Mouse (Mus musculus) NIH3T3 (cell line): Measurements from ENCODE around the gene Gm20441.

ENCODE experiments used
- DNase-seq: peaks from one replicate; pipeline ENCODE4 v3.0.0-alpha.2; 2012; ENCODE audit warnings: low read depth

Gene Gm20441

GRCm38 (mm10) chr10:75780769-75781578 is at the start of gene Gm20441, which contains the start of gene Gstt3:
Gene Gm20441, minus strand, starts transcription at chr10:75780954.
Gene Gstt3, minus strand, starts transcription at chr10:75781414.
- peak; percentile 79 for DNase-seq

DNA sequence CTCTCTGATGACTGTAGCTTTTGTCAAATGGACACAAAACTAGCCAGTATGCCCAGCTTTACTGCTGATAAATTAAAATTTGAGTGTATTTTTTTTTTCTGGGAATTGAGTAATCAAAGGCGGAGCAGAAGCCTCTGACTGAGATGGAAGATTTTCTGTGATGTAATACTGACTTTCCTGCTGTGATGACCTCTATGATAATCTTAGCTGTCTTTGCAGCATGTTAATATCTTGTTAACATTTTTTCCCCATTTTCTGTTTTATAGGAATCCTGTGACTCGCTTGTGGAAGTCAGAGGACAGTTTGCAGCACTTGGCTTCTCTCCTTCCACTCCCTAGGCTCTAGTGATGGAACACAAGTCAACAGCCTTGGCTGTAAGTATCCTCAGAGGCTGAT is 49.5 kb upstream of the Gm20441 start:
- no peak for DNase-seq

GRCm38 (mm10) chr10:75829529-75830274 is 48.9 kb upstream of the Gm20441 start:
- no peak for DNase-seq

- DNase-seq = peak; percentile 90
Measured at GRCm38 (mm10) chr10:75828500-75828931, 47.8 kb upstream of the Gm20441 start.

GRCm38 (mm10) chr10:75827668-75828360 is 47.1 kb upstream of the Gm20441 start:
- peak; percentile 94 for DNase-seq

DNA sequence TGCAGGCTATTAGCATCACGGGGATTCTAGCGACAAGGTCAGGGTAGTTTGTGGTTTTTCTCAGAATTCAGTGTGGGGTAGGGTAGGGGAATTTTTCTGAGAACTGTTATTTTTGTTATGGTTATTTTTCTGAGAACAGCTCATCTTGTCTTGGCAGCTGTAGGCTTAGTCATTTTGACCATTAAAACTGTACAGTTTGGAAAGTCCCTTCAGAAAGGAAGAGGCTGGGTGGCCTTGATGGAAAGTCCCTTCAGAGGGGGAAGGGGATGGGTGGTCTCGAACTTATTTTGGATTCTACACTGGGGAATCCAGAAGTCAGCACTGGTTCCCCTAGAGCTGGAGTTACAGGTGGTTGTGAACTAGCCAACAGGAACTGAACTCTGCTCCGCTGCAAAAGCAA is 43.8 kb upstream of the Gm20441 start:
- no peak for DNase-seq

- no peak for DNase-seq
Measured at GRCm38 (mm10) chr10:75823782-75824181, 43.0 kb upstream of the Gm20441 start.

DNA sequence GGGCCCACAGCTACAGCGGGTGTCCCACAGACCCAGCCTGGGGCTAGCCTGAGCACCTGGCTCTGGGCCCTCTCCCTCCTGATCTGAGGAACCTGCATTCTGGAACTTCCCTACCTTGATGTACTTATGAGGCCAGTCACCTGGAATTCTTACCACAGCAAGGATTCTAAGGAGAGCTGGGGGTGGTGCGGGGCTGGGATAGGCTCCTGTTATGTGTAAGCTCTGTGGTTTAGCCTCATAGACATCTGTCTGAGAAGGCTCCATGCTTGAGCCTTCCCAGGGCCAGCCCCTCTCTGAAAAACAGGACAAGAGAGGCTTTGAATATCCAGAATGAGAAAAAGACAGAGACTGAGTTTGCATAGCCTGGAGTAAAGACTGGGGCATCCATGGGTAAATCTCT is 41.7 kb upstream of the Gm20441 start, which contains the start of gene Gstt4:
TSS of gene Gstt4 (minus strand) at position 101 of the 400 bp plus-strand sequence.
- no peak for DNase-seq

DNA sequence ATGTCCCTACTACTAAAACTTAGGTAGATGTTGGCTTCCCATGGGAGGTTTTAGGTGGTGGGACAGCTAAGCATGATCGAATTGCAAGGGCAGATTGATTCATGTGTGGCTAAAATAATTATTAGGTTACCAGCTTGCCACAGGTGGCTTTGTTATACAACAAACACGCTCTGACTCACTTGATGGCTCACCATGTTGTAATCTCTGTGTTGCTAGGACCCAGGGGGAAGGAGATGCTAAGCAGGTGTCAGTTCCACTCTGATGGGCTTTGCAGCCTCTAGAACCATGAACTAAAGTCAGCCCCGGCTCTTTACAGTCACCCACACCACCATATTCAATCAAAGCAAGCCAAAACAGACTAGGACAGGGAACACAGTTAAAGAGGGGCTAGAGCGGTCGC is 39.1 kb upstream of the Gm20441 start:
- DNase-seq = no peak

GRCm38 (mm10) chr10:75818641-75819040 is 37.9 kb upstream of the Gm20441 start:
- DNase-seq = no peak

DNA sequence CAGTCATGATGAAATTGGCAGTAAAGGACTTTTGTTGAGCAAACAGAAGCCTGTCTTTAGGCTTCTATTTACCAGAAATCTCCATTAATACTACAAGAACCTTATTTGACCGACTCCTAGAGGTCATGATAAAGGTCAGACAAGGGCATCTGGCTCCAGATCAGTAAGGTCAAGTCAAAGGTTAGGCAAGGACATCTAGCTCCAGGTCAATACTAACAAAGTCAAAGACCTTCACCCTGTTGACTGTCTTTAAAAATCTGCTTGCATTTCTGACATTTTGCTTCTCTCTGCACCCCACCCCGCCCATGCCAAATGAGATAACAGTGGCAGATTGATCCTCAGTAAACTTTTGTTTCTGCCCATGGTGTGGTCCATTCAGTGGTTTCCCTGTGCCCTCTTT is 23.5 kb upstream of the Gm20441 start:
- no peak for DNase-seq

- peak; percentile 71 for DNase-seq
Measured at GRCm38 (mm10) chr10:75798176-75798696, 17.5 kb upstream of the Gm20441 start, which contains the start of gene Gstt1. Gene Gstt1, minus strand, starts transcription at chr10:75798584.

DNA sequence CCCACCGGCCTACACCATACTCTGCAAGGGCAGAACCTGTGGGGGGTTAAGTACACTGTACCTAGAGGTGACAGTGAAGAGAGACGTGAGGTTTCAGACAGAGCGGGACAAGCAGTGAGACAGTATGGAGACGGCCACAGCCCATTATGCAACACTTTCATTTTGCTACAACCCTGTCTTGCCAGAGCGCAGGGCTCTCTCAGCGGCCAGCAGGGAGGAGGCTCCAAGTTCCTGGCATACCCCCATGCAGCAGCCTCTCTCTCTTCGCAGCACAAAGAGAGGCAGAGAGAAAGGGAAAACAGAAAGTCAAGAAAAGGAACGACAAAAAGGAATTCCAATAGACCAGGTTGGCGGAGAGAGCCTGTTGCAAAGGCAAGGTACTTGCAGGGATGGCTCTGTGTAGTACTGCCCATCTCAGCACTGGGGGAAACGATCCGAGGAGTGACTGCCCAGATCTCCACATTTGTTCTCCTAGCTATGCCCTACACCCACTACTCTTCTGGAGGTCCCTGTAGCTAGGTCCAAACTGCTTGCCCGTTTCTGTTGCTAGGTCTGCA is 16.9 kb upstream of the Gm20441 start:
- DNase-seq = peak; percentile 61

- DNase-seq = no peak
Measured at GRCm38 (mm10) chr10:75796731-75797516, 16.2 kb upstream of the Gm20441 start.

DNA sequence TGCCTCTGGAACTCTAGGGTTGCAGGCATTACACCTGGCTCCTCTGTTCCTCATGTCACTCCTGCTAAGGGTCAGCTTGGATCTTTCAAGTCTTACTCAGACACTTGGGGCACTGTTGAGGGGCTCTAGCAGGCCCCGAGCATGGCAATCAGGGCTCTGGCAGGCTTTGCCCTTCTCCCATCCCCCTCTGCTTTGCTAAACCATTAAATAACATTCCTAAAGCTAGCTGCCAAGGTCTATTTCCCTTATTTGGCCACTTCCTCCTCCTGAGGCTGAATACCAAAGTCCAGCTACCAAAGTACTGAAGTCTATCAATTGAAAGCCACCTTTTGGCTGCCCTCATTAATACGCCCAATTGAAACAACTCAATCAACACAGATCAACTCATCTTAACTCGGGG is 14.1 kb upstream of the Gm20441 start:
- peak; percentile 58 for DNase-seq

DNA sequence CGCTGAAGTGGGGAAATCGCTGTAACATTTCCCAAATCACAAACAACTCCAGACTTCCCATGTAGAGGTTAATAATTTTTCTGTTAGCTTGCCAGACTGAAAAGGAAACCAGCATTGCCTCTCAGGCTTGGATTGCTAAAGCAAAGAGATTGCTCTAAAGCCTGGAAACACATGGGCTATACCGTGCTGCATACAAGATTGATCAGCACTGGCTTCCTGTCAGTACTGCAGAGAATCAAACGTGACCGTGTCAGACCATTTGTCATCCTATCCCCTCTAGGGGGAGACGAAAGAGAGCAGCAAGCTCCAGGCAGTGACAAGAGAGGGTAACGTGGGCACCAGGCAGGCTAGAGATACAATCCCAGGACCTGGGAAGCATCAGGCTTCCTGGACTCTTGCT is 10.0 kb upstream of the Gm20441 start:
- DNase-seq = peak; percentile 24

- DNase-seq = no peak
Measured at GRCm38 (mm10) chr10:75789841-75790240, 9.1 kb upstream of the Gm20441 start.

- DNase-seq = no peak
Measured at GRCm38 (mm10) chr10:75789081-75789735, 8.5 kb upstream of the Gm20441 start.

GRCm38 (mm10) chr10:75788277-75788676 is 7.5 kb upstream of the Gm20441 start:
- DNase-seq = no peak

DNA sequence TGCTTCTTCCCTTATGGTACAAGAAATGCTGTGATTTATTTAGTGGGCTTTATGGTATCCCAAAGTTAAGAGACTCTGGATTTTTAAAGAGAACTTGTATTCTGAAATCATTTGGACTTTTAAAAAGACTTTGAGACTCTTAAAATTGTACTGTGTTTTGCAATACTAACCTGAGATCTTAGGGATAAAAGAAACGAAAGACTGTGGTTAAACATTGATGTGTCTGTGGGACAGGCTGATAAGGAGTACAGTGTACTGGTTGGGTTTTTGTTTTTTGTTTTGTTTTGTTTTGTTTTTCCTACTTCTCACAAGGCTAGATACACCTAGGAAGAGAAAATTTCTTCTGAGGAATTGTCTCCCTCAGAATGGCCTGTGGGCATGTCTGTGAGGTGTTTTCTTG is 4.7 kb upstream of the Gm20441 start:
- DNase-seq = no peak
